Mouse (Mus musculus): ENCODE data around the gene Tmem115.

Tmem115 gene

DNA sequence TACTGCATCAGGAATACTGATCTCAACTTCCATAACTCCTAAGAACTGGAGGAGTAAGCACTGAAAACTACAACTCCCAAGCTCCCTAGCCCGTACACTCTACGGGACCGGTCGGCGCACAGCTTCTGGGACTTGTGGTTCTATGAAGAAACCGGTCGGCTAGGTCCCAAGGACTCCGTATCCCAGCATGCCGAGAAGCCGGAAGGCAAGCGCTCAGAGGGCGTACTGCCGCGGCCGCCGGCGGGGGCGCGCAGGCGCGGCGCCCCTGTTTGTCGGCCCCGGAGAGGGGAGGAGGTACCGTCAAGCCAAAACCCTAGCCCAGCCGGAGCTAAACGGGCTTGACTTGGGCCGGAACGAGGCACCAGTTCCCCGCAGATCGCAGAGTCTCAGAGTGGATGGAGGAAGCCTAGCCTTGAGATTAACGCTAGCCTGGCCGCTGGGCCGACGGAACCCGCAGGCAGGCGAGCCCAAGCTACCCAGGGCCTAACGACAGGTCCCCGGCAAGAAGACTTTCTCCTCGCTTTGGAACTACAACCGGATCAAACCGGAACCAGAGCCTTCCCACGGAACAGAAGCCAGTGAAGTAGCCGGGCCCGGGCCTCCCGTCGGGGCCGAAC, at the start of gene Tmem115:
TSS of gene Tmem115 (plus strand) at position 155 of the 617 bp plus-strand sequence.
- DNase-seq: peak; percentile 94 to 97

DNA sequence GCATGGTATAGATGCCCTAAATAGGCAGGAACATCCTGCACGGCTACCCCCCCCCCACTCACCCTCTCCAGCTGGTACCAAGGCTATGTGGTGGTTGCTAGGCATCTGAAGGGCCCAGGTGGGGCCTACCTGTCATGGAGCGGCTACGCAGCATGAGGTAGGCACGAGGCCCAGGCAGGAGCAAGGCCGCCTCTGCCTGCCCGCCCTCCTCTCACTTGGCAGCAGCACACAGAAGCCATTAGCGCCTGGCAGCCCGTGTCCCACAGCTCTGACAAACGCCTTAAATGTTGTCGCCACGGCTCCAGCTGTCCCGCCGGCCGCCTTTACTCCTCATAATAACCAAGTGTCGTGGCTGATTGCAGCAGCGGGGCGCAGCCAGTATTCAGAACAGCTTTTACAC, 49.4 kb upstream of the Tmem115 start:
- no peak for DNase-seq

DNA sequence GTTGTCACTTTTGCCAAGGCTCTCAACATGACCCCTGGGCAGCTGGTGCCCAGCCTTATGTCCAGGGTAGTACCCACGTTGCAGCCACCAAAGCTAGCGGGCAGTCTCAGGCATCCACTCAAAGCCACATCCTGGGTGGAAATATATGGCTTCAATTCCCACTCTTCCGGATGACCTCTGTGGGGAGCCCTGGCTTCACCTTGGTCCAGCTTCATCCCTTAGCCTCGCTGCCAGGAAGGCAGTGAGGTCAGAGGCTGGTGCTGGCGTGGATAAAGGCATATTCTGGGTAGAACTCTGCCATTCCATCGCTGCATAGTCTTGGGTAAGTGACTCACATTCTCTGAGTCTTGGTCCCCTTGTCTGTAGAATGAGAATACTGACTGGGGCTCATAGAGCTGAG, 49.0 kb upstream of the Tmem115 start:
- DNase-seq: no peak

DNA sequence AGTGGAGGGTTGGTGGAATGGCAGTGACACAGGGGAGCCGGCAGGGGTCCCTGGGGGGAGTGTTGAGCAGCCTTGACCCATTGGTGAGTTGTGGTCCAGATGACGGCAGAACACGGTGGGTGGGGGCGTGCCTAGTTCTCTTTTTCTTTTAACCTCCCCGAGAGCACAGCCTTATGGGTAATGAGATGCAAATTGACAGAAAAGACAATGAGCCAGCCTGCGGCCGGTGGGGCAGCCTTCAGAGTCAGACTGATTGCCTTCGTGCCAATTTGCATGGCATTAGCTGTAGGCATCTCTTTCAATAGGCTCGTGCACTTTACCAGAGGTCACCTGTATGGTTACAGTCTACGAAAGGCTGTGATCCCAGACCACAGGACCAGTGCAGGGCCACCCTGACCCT, 47.7 kb upstream of the Tmem115 start:
- DNase-seq: no peak

DNA sequence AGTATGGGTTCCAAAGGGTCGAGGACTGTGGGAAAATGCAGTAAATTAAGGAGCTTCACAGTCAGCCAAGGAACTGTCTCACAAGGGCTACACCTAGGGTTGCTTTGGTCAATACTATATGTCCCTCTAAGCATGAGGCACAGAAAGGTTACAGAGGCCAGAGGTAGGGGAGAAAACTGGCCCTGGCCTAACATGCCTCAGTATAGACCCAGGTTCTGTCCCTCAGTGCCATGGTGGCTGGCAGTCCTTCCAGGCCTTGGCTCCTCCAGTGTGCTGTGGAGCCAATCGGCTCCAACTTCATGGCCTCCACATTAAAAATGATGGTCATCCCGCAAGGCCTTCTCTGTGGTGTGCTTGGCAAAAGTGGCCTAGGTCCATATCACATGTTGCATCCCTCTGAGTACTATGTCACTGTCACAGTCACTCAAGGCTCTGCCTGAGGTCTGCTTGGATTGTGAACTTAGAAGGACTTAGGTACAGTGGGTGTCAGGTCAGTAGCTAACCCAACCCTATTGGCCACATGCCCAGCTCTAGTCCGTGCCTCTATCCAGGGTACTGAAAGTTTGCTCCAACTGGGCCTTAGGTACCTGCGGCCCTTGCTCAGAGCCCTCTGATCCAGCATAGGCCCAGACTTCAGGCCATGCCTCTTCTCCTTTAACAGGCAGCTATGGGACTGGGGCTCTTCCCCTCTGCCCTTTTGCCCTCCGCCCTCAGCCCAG, 47.1 kb upstream of the Tmem115 start:
- peak; percentile 31 to 38 for DNase-seq

DNA sequence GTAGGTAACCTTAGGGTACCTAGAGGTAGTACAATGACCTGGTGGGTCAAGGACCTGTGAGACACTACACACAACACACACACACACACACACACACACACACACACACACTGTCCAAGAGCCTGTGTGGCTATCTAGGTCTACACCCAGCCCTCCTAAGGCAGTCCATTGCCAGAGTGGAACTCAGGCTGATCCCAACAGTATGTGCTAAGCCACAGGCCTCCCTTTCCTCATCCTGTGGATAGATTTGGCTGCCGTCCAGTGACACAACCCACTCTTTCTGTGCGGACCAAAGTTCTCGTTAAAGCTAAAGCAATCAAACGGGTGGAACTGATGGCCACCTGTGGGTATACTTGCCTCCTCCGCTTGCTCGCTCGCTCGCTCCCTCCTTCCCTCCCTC, 43.6 kb upstream of the Tmem115 start:
- no peak for DNase-seq

DNA sequence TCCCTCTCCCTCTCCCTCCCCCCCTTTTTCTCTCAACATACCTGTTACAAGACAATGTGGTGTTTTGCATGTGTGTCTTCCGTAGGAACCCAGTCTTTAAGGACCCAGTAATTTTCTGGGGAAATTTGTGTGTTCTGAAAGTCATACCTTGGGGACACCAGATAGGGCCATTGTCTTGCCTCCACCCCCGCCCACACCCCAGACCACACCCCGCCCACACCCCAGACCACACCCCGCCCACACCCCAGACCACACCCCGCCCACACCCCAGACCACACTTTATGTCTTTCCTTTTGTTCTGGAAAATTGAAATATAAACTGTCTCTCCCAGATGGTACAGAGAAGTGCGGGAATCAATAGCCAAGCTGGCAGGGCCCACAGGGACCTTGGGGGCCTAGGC, 43.1 kb upstream of the Tmem115 start:
- no peak for DNase-seq

DNA sequence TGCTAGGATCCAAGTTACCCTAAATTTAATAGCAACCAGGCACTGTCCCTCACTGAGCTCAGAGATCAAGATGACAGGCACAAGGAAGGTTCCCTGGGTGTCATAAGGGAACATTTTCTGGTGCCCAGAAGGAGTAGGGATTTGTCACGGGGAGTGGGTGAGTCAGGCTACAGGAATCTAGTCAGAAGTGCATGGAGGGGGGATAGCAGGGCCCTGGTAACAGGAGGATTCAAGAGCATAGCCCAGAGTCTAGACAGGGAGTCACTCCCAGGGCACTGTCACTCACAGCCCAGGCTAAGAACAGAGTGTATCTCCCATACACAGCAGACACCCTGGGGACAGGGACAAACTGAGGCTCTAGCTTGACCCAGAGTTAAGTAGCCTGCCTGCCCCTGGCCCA, 40.2 kb upstream of the Tmem115 start:
- DNase-seq: no peak

DNA sequence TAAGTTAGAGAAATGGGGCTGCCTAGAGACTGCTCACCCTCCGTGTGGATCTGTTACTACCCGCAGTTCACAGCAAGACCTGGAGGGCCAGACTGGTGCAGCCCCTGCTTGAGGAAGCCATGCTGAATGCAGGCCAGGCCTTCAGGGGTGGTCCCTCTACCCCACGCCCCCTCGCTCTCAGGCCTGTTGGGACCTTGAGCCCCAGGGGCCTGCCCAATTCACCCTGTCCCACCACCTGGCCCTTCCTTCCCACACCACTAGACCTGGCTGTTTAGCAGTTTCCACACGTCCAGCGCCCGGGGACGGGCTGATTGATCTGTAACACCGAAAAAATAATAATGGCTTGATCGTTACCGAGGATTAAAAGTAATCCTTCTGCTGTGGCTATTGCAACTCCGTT, 39.5 kb upstream of the Tmem115 start:
- DNase-seq: no peak

DNA sequence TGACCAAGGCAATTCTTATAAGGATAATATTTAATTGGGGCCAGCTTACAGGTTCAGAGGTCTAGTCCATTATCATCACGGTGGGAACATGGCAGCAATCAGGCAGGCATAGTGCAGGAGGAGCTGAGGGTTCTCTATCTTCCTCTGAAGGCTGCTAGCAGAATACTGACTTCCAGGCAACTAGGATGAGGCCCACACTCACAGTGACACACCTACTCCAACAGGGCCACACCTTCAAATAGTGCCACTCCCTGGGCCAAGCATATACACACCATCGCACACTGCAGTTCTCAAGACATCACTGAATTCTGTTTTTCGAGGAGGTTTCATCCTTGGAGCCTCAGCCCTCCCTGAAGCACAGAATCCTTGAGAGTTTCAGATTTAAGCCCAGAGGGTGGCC, 37.4 kb upstream of the Tmem115 start:
- DNase-seq: no peak

DNA sequence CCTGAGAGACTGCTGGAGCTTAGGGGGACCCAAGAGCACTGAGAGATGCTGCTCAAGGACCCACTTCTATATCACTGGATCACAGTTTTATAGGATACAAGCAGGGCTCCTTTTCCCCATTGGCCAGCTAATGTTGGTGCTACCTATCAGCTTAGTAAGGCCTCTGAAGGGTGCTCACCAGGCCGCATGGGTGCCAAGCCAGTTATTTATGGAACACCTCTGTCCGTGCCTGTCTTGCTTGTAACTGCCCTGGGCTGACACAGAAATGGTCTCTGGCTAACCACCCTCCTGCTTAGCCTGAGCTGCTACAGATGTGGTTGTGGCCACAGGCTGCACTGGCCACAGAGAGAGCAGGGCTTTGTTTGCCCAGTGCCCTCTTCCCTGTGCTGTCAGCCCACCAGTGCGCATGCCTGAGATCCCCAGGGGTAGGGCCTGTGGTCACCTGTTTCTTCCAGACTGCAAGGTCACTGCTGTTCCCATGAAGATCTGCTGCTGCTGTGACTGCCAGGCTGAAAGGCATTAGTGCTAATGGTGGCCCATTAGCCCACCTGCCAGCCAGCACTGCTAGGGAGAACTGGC, 32.9 kb upstream of the Tmem115 start:
- DNase-seq: no peak

DNA sequence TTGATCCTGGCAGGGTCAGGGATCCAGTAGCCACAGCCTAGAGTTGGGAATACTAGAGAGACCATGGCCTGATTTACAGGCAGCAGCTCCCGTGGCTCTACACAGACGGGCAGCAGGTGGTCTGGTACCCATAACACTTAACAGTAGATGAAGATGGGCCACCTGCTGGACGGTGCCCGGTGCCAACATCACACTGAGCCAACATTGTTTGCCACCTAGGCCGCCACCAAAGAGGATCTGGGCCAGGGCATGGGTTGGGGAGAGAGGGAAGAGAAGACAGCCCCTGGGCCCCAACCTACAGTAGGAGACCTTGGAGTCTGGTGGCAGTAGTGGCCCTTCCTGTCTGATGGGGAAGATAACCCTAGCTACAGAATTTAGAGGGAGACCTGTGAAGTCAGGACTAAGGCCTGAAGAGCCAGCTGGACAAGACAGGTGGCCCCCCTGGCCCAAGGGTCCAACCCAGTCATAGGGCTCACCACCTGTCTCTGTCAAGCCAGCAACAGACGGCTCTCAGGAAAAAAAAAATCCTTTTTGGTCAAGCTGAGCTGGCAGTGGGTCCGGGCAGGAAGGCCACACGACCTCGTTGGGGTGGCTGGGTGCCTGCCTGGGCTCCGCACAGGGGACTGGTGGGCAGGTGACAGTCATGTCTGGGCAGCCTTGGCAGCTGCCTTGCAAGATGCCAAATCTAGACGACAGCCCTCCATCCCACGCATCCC, 31.5 kb upstream of the Tmem115 start:
- DNase-seq: no peak

DNA sequence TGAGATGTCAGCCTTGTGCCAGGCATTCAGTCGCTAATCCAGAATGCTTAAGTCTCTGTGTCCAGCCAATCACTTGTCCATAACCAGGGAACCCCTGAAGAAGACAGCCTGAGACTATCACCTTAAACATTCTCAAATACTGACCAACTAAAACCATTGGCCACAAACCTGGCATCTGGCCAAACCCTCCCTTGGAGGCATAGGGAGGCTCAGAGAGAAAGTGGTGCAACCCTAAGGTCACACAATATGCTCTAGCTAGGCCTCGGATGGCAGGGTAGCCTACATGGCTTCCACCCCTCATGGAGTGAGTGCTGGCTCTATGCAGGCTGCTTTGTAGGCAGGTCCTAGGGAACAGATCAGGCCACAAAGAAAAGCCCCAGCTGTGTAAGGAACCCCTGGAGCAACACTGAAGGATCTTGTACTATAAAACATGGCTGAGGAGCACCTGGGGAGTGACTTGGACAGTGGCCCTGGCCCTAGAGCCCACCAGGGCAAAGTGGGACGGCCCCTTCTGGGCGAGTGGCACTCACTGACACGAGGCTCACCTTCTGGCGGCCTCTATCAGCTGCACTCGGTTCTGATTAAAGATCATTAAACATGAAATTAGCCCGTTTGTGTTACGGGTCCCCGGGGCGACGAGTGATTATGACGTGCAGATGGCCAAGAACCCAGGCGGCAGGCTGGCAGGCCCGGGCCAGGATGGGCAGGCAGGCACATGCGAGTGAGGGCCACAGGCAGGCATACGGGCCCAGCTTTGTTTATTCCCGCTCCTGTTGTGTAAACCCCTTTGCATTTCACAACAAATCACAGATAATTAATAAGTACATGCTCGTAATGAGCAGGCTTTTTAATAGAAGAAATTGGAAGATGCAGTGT, 28.8 kb upstream of the Tmem115 start:
- DNase-seq: no peak

DNA sequence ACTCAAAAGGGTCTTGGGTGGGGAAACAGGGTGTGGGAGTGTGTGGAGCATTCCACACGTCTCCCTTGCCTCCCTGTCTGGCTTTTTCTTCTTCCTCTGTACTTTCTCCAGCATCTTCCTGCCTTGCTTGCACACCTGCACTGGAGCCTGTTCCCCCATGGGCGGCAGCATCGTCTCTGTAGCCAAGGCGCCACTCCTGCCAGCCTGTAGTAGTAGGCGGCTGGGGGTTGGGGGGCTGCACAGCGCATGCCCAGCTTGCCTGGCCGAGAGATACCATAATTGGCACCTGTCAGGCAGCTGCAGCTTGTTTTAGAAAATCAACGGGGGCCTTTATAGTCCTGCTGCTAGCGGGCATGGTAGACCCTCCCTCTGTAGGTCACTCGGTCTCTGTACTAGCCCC, 25.5 kb upstream of the Tmem115 start:
- no peak for DNase-seq

DNA sequence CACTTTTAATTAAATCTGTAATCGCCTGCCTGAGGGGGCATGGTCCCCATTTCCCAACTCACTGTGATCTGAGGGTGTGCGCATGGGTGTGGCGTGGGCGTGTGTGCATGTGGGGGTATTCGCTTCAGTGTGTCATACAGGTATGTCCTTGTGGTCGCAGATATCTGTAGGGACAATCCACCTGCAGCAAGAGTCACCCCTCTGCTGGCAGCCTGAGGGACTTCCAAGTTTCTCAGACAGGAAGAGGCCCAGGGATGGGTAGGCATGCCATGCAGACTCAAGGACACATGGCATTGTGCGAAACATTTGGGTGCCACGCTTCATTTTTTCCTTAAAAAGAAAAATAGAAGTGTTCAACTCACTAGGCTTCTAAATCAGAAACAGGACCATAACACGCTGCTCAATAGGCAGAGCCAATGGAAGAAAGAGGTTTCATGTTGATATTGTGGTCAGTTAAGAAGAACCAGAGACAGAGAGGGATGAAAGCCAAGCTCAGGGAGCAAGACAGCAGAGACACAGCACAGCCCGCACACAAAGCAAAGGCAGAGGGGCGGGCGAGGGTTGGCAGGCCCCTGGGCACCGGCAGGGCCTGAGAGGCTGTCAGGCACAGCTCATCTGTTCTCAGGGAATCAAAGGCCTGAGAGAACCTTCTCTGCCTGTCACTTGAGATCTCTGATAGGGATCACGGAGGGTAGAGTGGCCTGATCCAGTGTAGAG, 23.2 kb upstream of the Tmem115 start:
- no peak for DNase-seq

DNA sequence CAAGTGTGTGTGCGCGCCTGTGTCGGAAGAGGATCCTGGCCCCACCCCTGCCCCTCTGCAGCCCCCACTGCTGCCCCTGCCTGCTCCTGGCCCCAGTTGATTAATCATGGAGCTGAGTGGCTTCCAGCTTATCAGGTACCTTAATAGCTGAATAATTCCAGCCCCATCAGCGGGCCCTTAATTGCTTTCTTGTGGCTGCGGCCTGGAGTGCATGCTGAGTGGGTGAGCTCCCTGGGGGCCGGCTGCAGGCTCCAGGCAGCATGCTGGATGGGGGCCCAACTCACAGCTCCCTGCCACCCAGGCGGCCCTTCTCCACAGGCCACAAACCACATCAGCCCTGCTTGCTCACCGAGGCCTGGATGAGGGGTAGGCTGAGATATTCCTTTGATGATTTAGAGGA, 22.3 kb upstream of the Tmem115 start:
- DNase-seq: no peak

DNA sequence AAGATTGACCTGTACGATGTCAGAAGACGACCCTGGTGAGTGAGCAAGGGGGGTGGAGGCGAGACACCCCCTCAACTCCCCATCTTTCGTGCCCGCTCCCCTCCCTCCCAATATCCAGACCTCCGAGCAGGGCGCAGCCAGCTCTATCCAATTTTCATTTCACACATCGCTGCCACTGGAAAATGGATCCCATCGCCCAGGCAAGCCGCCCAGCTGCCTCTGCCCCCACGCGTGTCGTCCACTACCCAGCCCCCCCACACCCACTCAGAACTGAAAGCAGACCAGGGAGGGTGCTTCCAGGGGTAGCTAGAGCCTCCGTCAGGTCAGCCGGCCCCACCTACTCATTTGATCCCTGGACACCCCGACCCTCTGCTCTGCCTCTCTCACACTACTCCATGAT, 21.4 kb upstream of the Tmem115 start:
- no peak for DNase-seq

DNA sequence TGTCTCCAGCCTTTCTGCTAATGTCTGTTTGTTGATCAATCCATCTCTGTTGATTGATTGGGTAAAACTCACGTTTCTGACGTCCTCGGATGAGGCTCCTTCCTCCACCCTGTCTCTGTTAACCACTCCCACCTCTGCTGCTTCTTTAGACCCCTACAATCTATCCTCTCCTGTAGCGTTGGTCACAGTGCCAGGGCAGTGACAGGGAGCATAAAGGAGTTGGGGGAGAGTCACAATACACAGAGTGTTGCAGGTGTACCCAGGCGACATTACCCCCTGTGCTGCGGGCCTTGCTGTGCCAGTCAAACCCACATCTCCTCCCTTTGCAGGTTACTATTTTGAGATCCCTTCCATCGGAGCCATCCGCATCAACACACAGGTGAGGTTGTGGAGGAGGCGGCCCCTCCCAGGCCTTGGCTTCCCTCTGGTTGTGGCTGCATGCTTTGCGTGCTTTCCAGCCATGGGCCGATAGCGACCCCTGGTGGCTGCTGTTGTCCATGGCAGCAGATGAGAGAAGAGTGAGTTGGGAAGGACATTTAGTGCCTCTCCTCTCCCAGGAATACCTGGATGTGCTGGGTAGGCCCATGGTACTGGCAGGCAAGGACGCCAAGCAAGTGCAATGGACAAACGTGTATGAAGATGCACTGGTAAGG, 19.3 kb upstream of the Tmem115 start:
- DNase-seq: peak; percentile 77 to 85

DNA sequence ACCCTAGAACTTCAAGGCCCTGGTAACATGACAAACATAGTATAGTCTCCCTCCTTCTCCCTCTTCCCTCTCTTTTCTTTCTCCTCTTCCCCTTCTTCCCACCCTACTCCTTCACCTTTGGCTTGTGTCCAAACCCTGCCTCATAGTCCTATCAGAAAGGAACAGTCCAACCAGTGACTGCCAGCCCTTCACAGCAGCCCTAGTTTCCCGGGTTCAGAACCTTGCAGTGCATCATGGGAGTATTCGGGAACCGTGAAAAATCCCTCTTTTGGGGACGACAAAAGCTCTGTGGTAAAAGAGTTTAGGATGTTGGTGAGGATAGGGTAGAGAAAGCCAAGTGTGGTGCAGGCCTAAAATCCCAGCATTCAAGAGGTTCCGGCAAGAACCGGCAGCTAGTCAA, 13.4 kb upstream of the Tmem115 start:
- DNase-seq: no peak

DNA sequence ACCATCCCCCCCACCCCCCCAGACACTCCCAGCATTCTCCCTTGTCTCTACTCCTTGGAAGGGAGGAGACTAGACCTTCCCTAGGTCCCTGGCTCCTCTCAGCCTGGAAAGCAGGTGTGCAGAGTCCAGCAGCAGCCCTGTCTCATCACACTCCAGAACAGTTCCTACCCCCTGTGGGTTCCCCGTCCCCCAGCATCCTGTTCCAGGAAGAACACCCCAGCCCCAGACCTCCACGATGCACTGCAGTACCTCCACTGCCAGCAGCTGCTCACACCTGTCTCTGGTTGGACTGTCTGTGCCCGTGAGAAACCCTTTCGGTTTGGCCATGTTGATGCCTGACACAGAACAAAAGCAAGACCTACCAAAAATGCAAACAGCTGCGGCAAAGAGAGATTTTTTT, 12.6 kb upstream of the Tmem115 start:
- DNase-seq: no peak

DNA sequence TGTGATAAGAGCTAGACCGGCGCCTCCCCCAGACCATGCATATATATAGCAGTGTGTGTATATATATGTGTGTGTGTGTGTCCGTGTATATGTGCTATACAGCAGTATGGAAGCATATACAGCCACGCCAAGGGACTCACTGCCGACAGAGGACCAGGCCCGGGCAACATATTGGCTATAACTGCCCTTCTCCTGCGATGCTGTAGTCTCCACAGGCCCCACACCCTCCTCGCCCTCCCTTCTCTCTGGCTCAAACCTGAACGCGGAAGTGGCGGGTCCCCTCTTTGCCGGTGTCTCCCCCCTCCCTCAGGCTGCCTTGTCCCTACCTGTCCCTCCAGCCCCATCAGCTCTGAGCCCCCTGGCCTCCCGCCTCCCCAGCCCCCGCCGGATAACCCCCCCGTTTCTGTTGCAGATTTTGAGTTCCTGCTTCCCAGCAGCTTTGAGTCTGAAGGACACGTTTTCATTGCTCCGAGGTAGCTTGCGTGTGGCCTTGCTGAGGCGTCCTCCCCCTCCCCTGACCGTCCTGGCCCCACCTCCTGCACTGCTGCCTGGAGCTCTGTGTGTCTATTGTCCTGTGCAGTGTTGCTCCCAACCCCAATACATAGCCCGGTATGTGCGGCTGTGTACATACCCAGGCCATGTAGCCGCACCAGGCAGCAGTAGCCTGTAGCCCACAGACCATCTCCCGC, 11.9 kb upstream of the Tmem115 start:
- no peak for DNase-seq

All from lung, postnatal 4 days (tissue).